Mouse (Mus musculus): ENCODE measurements around the gene Mtf1. TPM values are rescaled to one million over a fixed set of nuclear protein-coding genes. Genes with fewer than 3 reads are reported as not detected.

Gene Mtf1
- polyA plus RNA-seq, 1 experiment: 5.5 TPM

GRCm38 (mm10) chr4:124773995-124774394 lies 27.9 kb upstream of the Mtf1 start:
- Histone ChIP-seq H3K4me1 (ENCODE audit: control insufficient read depth, insufficient read depth, insufficient read length) (peaks cover 3% of the 10 kb centered on the region; the same call in 1 of the 2 replicates), H3K4me3 (ENCODE audit: extremely low read depth, insufficient read depth, insufficient read length) (no peak overlapping the region), H3K36me3 (ENCODE audit: control insufficient read depth, insufficient read depth, low read length) (peaks cover 6% of the 10 kb centered on the region), H3K27ac (ENCODE audit: insufficient read depth, low read length) (no peak overlapping the region), H3K27me3 (ENCODE audit: control insufficient read depth, insufficient read depth, low read length) (no peaks in the 10 kb centered on the region)
- 85% methylated on average over 6 of the region's 6 CpGs for WGBS
- TF ChIP-seq CTCF (IDR thresholded peaks at IDR 0.05; ENCODE audit: extremely low read depth, insufficient read depth, insufficient read length, insufficient replicate concordance): no peak
- TF ChIP-seq POLR2A (IDR thresholded peaks at IDR 0.05; ENCODE audit: low read depth, low read length): no peak
- DNase-seq (ENCODE audit: low read depth in 1 of 2, low spot score in 2 of 2): no peak

- Histone ChIP-seq H3K36me3 (ENCODE audit: control insufficient read depth, insufficient read depth, low read length) (peaks cover 9% of the 10 kb centered on the region), H3K27ac (ENCODE audit: insufficient read depth, low read length) (no peak overlapping the region), H3K4me3 (ENCODE audit: extremely low read depth, insufficient read depth, insufficient read length) (no peak overlapping the region), H3K27me3 (ENCODE audit: control insufficient read depth, insufficient read depth, low read length) (no peaks in the 10 kb centered on the region), H3K4me1 (ENCODE audit: control insufficient read depth, insufficient read depth, insufficient read length) (peaks cover 3% of the 10 kb centered on the region; the same call in 1 of the 2 replicates)
- WGBS: 83% methylated on average over 2 of the region's 2 CpGs
- DNase-seq (ENCODE audit: low read depth in 1 of 2, low spot score in 2 of 2): no peak
- no peak for TF ChIP-seq POLR2A (IDR thresholded peaks at IDR 0.05; ENCODE audit: low read depth, low read length)
- no peak for TF ChIP-seq CTCF (IDR thresholded peaks at IDR 0.05; ENCODE audit: extremely low read depth, insufficient read depth, insufficient read length, insufficient replicate concordance)
These were observed 27.5 kb upstream of the Mtf1 start for GRCm38 (mm10) chr4:124774429-124774828.

GRCm38 (mm10) chr4:124781361-124781760 lies 20.5 kb upstream of the Mtf1 start:
- no peaks in the 10 kb centered on the region for H3K4me1 ChIP-seq (ENCODE audit: control insufficient read depth, insufficient read depth, insufficient read length)
- DNase-seq (ENCODE audit: low read depth in 1 of 2, low spot score in 2 of 2): no peak
- TF ChIP-seq CTCF (IDR thresholded peaks at IDR 0.05; ENCODE audit: extremely low read depth, insufficient read depth, insufficient read length, insufficient replicate concordance) (no peak), POLR2A (IDR thresholded peaks at IDR 0.05; ENCODE audit: low read depth, low read length) (no peak)
- no peak overlapping the region for H3K27ac ChIP-seq (ENCODE audit: insufficient read depth, low read length)
- no peak overlapping the region for H3K4me3 ChIP-seq (ENCODE audit: extremely low read depth, insufficient read depth, insufficient read length)
- WGBS: 95% methylated on average over 7 of the region's 7 CpGs
- H3K36me3 ChIP-seq (ENCODE audit: control insufficient read depth, insufficient read depth, low read length): peaks cover 43% of the 10 kb centered on the region
- H3K27me3 ChIP-seq (ENCODE audit: control insufficient read depth, insufficient read depth, low read length): no peaks in the 10 kb centered on the region

GRCm38 (mm10) chr4:124782395-124782794 lies 19.5 kb upstream of the Mtf1 start:
- WGBS: 96% methylated on average over 8 of the region's 8 CpGs
- peaks cover 48% of the 10 kb centered on the region for H3K36me3 ChIP-seq (ENCODE audit: control insufficient read depth, insufficient read depth, low read length)
- TF ChIP-seq POLR2A (IDR thresholded peaks at IDR 0.05; ENCODE audit: low read depth, low read length) (no peak), CTCF (IDR thresholded peaks at IDR 0.05; ENCODE audit: extremely low read depth, insufficient read depth, insufficient read length, insufficient replicate concordance) (no peak)
- no peak overlapping the region for H3K27ac ChIP-seq (ENCODE audit: insufficient read depth, low read length)
- H3K27me3 ChIP-seq (ENCODE audit: control insufficient read depth, insufficient read depth, low read length): no peaks in the 10 kb centered on the region
- no peak for DNase-seq (ENCODE audit: low read depth in 1 of 2, low spot score in 2 of 2)
- H3K4me3 ChIP-seq (ENCODE audit: extremely low read depth, insufficient read depth, insufficient read length): no peak overlapping the region
- no peaks in the 10 kb centered on the region for H3K4me1 ChIP-seq (ENCODE audit: control insufficient read depth, insufficient read depth, insufficient read length)

- Histone ChIP-seq H3K27ac (ENCODE audit: insufficient read depth, low read length) (no peak overlapping the region), H3K36me3 (ENCODE audit: control insufficient read depth, insufficient read depth, low read length) (peaks cover 51% of the 10 kb centered on the region), H3K4me1 (ENCODE audit: control insufficient read depth, insufficient read depth, insufficient read length) (no peaks in the 10 kb centered on the region), H3K4me3 (ENCODE audit: extremely low read depth, insufficient read depth, insufficient read length) (no peak overlapping the region), H3K27me3 (ENCODE audit: control insufficient read depth, insufficient read depth, low read length) (no peaks in the 10 kb centered on the region)
- 97% methylated on average over 8 of the region's 8 CpGs for WGBS
- no peak for TF ChIP-seq CTCF (IDR thresholded peaks at IDR 0.05; ENCODE audit: extremely low read depth, insufficient read depth, insufficient read length, insufficient replicate concordance)
- no peak for TF ChIP-seq POLR2A (IDR thresholded peaks at IDR 0.05; ENCODE audit: low read depth, low read length)
- DNase-seq (ENCODE audit: low read depth in 1 of 2, low spot score in 2 of 2): no peak
These were observed 18.0 kb upstream of the Mtf1 start for GRCm38 (mm10) chr4:124783937-124784336.

- Histone ChIP-seq H3K36me3 (ENCODE audit: control insufficient read depth, insufficient read depth, low read length) (peaks cover 64% of the 10 kb centered on the region), H3K27me3 (ENCODE audit: control insufficient read depth, insufficient read depth, low read length) (no peaks in the 10 kb centered on the region), H3K4me3 (ENCODE audit: extremely low read depth, insufficient read depth, insufficient read length) (no peak overlapping the region), H3K27ac (ENCODE audit: insufficient read depth, low read length) (no peak overlapping the region), H3K4me1 (ENCODE audit: control insufficient read depth, insufficient read depth, insufficient read length) (no peaks in the 10 kb centered on the region)
- WGBS: 85% methylated on average over 4 of the region's 4 CpGs
- no peak for DNase-seq (ENCODE audit: low read depth in 1 of 2, low spot score in 2 of 2)
- TF ChIP-seq CTCF (IDR thresholded peaks at IDR 0.05; ENCODE audit: extremely low read depth, insufficient read depth, insufficient read length, insufficient replicate concordance) (no peak), POLR2A (IDR thresholded peaks at IDR 0.05; ENCODE audit: low read depth, low read length) (no peak)
These were observed 11.9 kb upstream of the Mtf1 start for GRCm38 (mm10) chr4:124790013-124790412.

- no peak for DNase-seq (ENCODE audit: low read depth in 1 of 2, low spot score in 2 of 2)
- TF ChIP-seq POLR2A (IDR thresholded peaks at IDR 0.05; ENCODE audit: low read depth, low read length) (no peak), CTCF (IDR thresholded peaks at IDR 0.05; ENCODE audit: extremely low read depth, insufficient read depth, insufficient read length, insufficient replicate concordance) (no peak)
- no peak overlapping the region for H3K4me3 ChIP-seq (ENCODE audit: extremely low read depth, insufficient read depth, insufficient read length)
- no peaks in the 10 kb centered on the region for H3K4me1 ChIP-seq (ENCODE audit: control insufficient read depth, insufficient read depth, insufficient read length)
- H3K27me3 ChIP-seq (ENCODE audit: control insufficient read depth, insufficient read depth, low read length): no peaks in the 10 kb centered on the region
- WGBS: 92% methylated on average over 8 of the region's 8 CpGs
- no peak overlapping the region for H3K27ac ChIP-seq (ENCODE audit: insufficient read depth, low read length)
- peaks cover 52% of the 10 kb centered on the region for H3K36me3 ChIP-seq (ENCODE audit: control insufficient read depth, insufficient read depth, low read length)
These were observed 9.8 kb upstream of the Mtf1 start for GRCm38 (mm10) chr4:124792114-124792513.
